Mouse (Mus musculus) heart, adult 18-20 months (tissue): Measurements from ENCODE around the gene Mapk7. TPM values are rescaled to one million over a fixed set of nuclear protein-coding genes. Genes with fewer than 3 reads are reported as not detected.

ENCODE experiments used
- DNase-seq, 2 experiments: peaks; one replicate each; pipeline ENCODE4 v3.0.0; 2021 to 2022; ENCODE audit warnings: mixed read lengths in 1 of 2
- long read RNA-seq, 2 experiments: library from polyadenylated mRNA; stranded (forward); transcript quantifications; one replicate each; pipeline ENCODE4 v2.0.0; 2021
- total RNA-seq, 2 experiments: library from RNA; stranded (reverse); gene quantifications; 2 replicates each; pipeline ENCODE4 v1.2.3; 2021

The Mapk7 gene
- 1 to 10 TPM; 5.7 to 6.0 TPM for total RNA-seq
- long read RNA-seq, experiment 1, partial matches to known transcripts, result 7 of 18 reads
- long read RNA-seq, experiment 1, other reads (novel, unspliced or antisense), result 8 of 18 reads
- long read RNA-seq, experiment 2, partial matches to known transcripts, result 0 of 4 reads
- long read RNA-seq, experiment 2, other reads (novel, unspliced or antisense), result 4 of 4 reads

DNA sequence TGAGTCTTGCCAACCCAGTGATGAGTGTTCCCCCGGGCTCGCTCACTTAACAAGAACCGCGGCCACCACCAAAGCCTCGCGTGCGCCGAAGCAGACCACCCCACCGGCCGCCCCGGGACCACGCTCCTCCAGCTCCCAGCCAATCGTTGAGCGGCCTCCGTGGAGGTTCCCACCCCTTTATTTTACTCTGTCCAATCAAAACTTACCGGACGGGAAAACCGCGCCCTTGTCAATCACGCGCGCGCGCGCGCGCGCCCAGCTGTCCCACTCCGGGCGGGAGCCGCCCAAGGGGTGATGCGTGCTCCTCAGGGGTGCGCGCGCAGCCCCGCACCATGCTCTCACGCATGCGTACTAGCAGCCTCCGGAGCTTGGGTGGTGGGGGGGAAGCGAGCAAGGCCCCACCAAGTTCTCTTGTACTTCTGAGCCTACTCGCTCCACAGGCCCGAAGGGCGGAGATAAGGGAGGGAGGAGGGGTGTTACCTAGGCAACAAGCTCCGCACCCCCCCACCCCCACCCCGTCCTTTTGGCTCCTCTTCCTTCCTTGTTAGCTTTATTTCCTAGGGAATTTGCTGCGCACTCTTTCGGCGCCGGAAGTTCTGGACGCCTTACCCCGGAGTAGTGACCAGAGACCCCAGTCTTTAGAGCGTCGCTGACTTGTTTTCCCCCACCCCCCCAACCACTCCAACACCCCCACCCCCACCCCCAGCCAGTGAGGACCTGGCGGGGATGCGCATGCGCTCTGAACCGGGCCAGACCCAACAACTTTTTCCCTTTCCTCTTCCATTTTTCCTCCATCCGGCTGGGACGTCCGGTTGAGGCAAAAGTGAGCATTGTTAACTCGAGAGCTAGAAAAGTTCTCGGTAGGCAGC is at the start of gene Mapk7:
TSS of gene Mapk7 (minus strand) at position 278 of the 869 bp plus-strand sequence.
- DNase-seq, result peak; percentile 96 to 98

DNA sequence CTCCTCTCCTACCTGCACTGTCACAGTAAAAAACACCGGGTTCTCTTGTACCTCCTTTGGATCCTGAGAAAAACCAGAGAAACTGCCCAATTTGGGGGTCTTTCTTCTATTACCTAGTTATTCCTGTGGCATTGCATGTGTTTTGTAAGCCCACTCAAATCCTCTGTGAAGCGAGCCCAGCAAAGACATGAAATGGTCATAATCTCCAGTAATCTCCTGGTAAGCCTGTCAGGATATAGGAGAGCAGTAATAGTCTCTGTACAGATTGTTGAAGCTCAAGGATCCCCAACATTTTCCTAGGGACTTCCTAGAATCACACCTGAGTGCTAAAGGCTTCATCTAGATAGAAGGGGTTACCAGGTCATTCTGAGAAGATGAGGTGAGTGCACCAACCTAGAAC is 46.9 kb upstream of the Mapk7 start:
- no peak for DNase-seq

- no peak for DNase-seq
Measured at GRCm38 (mm10) chr11:61540642-61541041, 46.4 kb upstream of the Mapk7 start.

DNA sequence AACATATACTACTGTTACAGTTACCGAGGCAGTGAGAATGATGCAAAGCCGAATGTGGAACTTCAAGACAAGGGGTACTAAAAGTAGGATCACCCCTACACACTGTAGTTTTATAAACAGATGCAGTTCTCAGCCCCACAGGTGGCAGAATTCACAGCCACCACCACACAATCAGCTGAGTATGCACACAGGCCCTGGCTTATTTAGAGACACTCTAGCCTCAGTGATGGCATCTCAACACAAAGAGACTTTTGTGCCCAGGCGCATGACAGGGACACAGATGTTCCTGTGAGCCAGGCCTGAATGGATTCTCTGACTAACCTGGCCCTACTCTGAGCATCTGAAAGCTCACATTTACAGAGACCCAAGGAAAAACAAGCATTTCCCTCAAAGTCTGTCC is 43.2 kb upstream of the Mapk7 start:
- DNase-seq, result no peak

GRCm38 (mm10) chr11:61536952-61537351 is 42.7 kb upstream of the Mapk7 start:
- no peak for DNase-seq

DNA sequence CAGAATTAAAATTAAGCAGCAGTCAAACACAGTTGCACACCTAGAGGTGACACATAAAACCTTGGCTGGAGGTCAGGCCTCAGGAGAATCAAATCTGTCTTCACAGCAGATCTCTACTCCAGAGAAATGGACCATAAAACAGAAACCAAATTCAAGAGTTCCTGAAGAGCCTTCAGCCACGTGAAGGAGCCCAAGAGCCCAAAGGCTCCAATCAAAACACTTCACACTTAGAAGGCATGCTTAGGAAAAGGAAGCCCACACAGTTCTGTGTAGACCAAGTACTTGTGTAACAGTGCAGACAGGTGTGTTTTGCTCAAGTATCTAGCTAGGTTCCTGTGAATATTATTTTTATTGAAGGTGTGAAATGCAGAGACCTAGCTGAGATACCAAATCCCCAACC is 41.3 kb upstream of the Mapk7 start:
- DNase-seq, result no peak

DNA sequence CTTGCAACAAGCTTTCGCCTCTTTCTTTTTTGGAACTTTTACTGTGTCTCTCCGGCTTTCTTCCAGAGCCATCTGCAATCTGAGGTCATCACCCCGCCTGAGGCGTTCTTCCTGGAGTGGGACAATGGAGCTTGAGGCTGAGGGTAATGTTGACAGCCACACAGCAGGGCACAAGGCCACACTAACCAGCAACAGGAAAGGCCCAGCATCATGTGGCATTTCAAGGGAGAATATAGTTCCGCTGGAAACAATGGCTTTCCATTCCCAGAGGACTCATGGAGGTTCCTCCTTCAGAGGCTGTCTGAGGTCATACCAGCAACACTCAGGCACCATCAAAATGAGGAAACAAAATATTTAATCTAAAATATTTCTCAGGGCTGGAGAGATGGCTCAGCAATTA is 39.4 kb upstream of the Mapk7 start:
- peak; percentile 60 to 86 for DNase-seq

GRCm38 (mm10) chr11:61532820-61533219 is 38.6 kb upstream of the Mapk7 start:
- DNase-seq, result peak in 1 of 2 experiments; percentile 43

DNA sequence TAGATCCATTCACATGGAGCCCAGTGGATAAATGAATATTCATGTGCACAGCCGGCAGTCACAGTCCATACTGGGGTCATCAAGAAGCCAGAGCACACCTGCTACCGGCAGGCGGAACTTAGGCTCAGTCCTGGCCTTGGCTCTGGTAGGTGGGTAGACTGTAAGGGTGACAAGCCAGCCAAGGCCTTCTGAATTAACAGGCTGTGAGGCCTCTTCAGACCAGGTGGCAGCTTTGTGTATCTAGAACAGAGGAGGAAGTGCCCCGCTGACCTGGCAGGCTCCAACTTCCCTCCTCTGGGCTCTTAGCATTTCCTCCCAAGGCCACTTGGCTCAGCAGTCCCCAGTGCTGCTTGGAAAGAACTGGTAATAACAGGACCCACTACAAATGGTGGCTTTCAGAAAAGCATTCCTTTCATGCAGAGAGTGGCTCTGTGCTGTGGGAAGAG is 35.1 kb upstream of the Mapk7 start:
- peak in 1 of 2 experiments; percentile 64 for DNase-seq

DNA sequence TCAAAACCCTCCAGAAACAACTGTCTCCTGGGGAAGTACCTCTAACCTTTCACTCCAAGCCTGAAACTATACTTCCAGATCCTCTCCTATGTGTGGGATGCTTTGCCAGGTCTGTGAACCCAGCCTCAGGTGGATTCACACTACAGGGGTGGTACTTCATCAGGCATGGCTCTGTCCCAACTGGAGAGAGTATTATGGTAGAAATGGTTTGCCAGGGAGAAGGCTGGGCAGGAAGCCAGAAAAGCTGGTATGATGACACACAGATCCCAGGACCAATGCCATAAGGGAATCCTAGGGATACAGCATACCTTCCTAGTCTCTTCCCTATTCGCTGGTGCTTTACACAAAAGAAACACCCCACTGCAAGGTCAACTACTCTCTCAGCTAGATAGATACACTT is 32.7 kb upstream of the Mapk7 start:
- DNase-seq, result no peak

- peak; percentile 52 to 65 for DNase-seq
Measured at GRCm38 (mm10) chr11:61519484-61520107, 25.4 kb upstream of the Mapk7 start.

DNA sequence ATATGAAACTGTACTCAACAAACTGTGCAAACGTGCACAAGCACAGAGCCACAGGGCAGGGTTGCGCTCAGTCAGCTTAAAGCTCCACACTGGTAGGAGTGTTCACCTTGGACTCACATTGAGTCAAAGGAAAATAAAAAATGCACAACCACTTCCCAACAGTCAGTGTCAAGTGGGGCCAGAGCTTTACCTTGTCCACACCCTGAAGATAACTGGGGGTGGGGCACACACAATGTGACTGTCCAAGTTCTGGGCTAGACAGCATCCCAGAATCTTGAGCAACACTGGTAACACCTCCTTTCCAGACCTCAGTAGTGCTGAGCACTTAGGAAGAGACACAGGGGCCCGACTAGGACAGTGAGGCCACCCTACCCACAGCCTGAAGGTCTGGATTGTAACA is 24.7 kb upstream of the Mapk7 start:
- DNase-seq, result no peak

DNA sequence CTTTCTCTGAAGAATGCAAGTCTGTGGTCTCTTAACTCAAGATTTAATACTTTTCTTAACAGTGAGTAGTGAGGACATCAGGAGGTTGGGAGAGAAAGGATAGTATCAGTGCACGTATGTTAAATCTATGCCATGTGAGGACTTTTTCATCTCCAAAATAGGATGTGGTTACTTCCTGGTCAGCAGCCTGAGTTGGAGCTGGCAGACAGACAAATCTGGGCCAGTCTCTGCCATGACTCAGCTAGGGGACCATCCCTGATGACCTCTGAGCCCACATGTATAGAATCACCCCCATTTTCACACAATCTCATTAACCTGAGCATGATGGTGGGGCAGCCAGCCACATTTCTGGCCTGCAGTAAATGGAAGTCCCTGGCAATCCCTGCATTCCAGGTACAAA is 23.8 kb upstream of the Mapk7 start:
- no peak for DNase-seq

DNA sequence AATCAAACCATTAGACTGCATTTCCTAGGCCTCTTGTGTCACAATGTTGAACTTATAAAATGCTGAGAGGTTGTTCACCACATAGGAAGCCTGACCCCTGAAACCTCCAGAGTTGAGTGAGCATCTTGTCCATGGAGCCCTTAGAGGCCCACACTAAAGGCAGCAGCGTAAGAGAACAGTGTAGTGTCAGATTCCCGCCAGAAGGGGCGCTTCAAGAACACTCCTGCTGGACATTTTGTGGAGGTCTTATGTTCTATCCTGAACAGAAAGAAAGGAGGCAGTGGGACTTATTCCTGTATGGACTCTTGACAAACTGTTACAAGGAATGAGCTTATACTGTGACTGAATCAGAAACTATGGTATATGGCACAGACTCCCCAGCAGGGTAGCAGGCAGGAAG is 20.7 kb upstream of the Mapk7 start:
- peak; percentile 45 to 65 for DNase-seq

GRCm38 (mm10) chr11:61504713-61505257 is 10.6 kb upstream of the Mapk7 start, which contains the start of gene B9d1:
B9d1 (plus strand) TSS chr11:61505144.
- peak; percentile 96 to 99 for DNase-seq

- DNase-seq, result no peak
Measured at GRCm38 (mm10) chr11:61503933-61504332, 9.7 kb upstream of the Mapk7 start.

GRCm38 (mm10) chr11:61498736-61499504 is 4.7 kb upstream of the Mapk7 start:
- no peak for DNase-seq

DNA sequence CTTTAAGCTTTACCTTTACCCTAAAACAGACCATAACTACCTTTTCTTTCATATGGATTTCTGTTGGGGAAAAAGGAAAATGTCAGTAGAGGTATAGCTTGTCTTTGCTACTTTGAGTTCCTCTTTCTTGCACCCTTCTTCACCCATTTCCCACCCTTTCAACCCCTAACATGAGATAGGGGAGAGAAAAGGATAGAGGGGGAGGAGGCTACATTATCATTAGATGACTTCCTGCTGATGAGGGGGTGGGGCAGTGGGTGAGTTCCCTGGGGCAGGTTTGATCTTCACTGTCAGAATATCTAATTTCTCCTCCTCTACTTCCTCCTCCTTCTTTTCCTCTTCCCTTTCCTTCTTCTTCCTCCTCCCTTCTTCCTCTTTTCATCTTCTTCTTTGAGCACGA is 3.3 kb upstream of the Mapk7 start:
- no peak for DNase-seq

DNA sequence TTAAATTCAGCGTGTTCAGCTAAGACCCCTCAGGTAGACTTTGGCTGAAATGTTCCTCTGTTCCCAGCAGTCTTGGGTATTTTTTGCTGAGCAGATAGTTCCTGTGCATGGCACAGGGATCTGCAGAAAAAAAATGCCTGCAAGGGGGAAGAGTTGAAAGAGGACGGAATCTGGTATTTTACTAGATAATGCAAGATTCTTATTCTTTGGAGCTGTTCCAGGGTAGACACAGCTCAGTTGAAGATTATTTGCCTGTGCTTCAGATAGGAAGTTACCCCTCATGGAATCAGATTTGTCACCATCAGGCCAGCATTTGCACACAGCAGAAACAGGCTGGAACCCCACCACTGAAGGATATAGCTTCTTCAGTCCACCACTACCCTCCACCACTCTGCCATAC is 1.3 kb upstream of the Mapk7 start:
- DNase-seq, result no peak

DNA sequence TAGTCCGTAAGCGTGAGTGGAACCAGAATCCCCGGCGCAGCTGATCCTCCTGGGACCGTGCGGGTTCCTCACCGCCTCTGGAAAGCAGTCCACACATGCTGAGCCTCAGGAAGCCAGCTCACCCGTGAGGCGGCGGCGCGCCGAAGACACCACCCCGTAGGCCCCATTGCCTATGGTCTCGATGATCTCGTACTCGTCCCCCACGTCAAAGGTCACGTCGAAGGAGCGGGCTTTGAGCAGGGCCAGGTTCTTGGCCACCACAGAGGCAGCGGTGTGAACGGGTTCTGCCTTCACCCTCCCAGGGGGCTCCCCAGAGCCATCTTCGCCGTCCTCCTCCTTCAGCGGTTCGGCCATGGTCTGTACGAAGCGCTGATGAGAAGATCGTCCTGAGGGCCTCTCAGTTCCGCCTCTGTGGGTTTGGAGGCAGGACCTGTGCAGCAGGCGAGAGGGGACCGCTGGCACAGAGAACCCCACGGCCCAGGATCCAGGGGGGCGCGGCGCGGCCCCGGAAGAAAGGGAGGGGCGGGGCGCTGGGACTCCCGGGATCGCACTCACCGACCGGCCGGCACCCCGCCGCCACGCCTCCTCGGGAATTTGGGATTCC is 579 bp downstream of the Mapk7 start:
- no peak for DNase-seq

DNA sequence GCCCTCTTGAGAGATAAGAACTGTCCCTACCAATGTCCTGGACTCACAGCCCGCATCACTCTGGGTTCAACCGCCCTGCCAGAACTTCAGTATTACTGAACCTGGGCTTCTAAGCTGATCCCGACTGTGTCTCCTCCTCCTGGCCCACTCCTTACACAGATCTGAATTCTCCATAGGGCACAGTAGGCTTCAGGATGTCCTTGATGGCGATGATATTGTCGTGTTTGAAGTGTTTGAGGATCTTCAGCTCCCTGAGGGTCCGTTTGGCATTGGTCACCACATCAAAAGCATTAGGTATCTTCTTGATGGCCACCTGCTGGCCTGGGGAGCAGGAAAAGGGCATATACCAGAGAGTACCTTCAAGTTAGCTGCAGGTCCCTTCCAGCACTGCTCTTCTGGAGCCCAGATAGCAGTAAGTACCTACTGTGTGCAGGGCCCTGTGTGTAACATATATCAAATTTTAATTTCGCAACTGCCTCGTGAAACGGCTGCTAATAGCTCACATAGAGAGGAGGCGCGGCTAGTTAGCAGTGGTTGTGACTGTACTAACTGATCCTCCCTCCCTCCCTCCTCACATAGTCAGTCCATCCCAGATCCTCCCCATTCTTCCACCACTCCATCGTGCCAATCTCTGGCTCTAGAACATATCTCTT is 1.3 kb downstream of the Mapk7 start:
- no peak for DNase-seq
